Mouse (Mus musculus): Measurements from ENCODE around the gene Apom.

DNA sequence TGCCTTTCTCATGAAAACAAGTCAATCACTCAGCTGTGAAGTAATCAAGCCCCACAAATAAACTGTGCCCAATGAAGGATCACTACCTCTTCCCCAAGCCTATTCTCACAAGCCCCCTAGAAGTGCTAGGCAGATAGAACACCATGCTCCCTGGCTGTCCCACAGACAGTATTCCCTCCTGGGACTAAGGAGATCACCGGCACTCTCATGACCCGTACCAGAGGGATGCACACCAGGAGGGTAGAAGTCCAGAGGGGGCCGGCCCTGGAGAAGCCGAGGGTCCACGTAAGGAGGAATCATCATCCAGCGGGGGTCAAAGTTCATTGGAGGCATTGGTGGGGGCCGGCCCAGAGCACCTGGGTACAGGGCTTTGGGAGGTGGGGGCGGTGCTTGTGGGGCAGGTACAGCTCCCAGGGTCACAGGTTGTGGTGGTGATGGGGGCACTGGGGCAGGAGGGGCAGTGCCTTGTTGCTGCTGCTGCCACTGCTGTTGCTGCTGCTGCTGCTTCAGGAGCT lies 25.9 kb upstream of the Apom start:
- no peak for TF ChIP-seq CTCF (IDR thresholded peaks at IDR 0.05; ENCODE audit: borderline replicate concordance, control insufficient read depth, extremely low read depth, insufficient read depth, low read length, poor library complexity)
- TF ChIP-seq POLR2A (IDR thresholded peaks at IDR 0.05; ENCODE audit: control insufficient read depth, extremely low read depth, insufficient read depth, low read length, poor library complexity), result no peak
